Mouse (Mus musculus) layer of hippocampus, adult 2 months (tissue): ENCODE data around the gene Gm38431. TPM values are rescaled to one million over a fixed set of nuclear protein-coding genes. Genes with fewer than 3 reads are reported as not detected.

Experiments
- DNase-seq, 2 experiments: peaks; one replicate each; pipeline ENCODE4 v3.0.0; 2022; ENCODE audit warnings: low spot score in 2 of 2
- H3K27ac ChIP-seq: fragments of 200-600 bp; 2 replicates; pipeline ENCODE4 v1.8.1; 2022
- H3K4me3 ChIP-seq: fragments of 200-600 bp; 2 replicates; pipeline ENCODE4 v1.8.1; 2022; ENCODE audit warnings: mild to moderate bottlenecking
- CTCF ChIP-seq: fragments of 200-600 bp; conservative IDR thresholded peaks from 2 replicates; pipeline ENCODE4 v1.8.1; 2022; ENCODE audit warnings: antibody characterized with exemption, mild to moderate bottlenecking, moderate library complexity
- long read RNA-seq, 2 experiments: library from polyadenylated mRNA; stranded (forward); transcript quantifications; one replicate each; pipeline ENCODE4 v2.0.0; 2021; ENCODE audit warnings: borderline mapping rate in 2 of 2
- total RNA-seq, 2 experiments: library from RNA; stranded (reverse); gene quantifications; 2 replicates each; pipeline ENCODE4 v1.2.3; 2021

The Gm38431 gene
- 1 to 10 TPM; 2.9 to 3.8 TPM for total RNA-seq
- long read RNA-seq, experiment 1, partial matches to known transcripts: 1 of 15 reads
- long read RNA-seq, experiment 1, other reads (novel, unspliced or antisense): 13 of 15 reads
- long read RNA-seq, experiment 2, partial matches to known transcripts: 3 of 6 reads
- long read RNA-seq, experiment 2, other reads (novel, unspliced or antisense): 2 of 6 reads

DNA sequence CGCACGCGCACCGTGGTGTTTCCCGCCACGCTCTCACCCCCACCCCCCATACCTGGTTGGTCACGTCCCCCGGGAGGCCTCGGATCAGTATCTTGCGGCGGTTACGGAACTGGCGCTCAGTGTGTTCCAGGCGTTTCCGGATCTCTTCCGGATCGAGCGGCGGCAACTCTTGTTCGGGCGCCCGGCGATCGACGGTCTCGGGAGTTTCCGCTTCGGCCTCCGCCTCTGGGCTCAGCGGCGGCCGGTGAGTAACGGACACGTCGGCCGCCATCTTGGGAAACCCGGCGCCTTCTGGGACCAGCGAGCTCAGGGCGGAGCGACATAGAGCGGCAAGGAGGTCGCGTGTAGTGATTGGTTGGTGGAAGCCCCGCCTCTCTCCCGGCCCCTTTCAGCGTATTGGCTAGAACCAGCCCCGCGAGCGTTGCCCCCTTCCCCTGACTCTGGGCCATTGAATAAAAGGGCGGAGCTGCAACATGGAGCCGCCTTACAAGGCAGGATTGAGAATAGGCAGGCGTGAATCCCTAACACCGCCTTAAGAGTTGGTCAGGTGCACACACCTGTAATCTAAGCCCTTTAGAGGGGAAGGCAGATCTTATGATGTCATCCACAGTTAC is at the start of gene Gm38431, which contains the start of gene Raver1:
Gene Gm38431 (minus strand): TSS at position 291 of the 614 bp plus-strand sequence.
Gene Raver1 (minus strand): TSS at position 302 of the 614 bp plus-strand sequence.
- Histone ChIP-seq H3K4me3 (peak within 1 kb of the TSS; percentile 86), H3K27ac (peak within 1 kb of the TSS; percentile 85)
- peak; percentile 96 to 99 for DNase-seq
- no peak for TF ChIP-seq CTCF

DNA sequence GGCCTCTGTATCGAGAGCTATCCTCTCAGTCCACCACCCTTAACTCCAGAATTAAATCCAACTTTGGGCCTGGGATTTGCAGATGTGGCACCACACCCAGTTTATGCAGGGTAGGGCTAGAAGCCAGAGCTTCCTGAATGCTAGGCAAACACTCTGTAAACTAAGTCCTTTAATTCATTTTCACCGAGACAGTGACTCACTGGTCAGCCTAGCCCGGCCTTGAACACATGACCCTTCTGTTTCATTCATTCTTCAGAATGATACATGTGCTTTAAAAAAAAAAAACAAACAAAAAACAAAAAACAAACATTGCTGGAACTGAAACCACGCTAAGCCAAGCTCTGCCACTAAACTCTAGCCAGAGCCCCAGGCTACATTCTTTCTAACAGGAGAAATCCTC is 46.6 kb upstream of the Gm38431 start:
- TF ChIP-seq CTCF: no peak
- no peak overlapping the region for H3K4me3 ChIP-seq
- DNase-seq: no peak
- no peak overlapping the region for H3K27ac ChIP-seq

DNA sequence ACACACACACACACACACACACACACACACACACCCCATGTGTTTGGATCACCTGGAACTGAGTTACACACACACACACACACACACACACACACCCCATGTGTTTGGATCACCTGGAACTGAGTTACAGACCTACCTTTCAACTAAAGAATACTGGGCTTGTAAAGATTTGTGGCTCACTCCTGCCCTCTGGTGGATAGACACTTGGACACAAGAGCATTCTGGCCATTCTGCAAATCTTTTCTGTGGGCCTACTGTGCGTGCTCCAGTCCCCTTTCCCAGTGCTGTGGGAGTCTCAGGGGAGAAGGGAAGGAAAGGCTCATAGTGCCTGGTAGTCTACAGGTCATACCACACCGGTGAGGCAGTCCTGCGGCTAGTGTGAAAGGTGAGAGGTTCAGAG is 45.4 kb upstream of the Gm38431 start:
- Histone ChIP-seq H3K4me3 (no peak overlapping the region), H3K27ac (no peak overlapping the region)
- DNase-seq: peak; percentile 43 to 69
- TF ChIP-seq CTCF: peak; percentile 77

DNA sequence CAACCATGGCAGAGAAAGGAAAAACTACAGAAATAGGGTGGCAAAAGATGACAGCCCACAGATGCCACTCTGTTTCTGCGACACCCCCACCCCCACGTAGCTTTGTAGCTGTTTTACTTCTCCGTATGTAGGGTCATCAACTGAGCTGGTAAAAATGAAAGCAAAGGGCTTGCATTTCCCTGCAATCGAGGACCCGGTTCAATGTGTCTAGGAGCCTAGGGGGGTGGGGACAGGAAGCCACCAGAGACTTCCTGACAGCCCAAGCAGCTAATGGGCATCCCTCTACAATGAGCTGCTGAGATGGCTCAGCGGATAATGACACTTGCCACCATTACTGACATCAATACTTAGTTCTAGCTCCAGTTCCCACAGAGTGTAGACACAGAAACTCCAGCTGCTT is 44.6 kb upstream of the Gm38431 start:
- no peak overlapping the region for H3K4me3 ChIP-seq
- no peak for TF ChIP-seq CTCF
- H3K27ac ChIP-seq: peak overlapping the region; percentile 39; the same call in 1 of the 2 replicates
- DNase-seq: no peak

DNA sequence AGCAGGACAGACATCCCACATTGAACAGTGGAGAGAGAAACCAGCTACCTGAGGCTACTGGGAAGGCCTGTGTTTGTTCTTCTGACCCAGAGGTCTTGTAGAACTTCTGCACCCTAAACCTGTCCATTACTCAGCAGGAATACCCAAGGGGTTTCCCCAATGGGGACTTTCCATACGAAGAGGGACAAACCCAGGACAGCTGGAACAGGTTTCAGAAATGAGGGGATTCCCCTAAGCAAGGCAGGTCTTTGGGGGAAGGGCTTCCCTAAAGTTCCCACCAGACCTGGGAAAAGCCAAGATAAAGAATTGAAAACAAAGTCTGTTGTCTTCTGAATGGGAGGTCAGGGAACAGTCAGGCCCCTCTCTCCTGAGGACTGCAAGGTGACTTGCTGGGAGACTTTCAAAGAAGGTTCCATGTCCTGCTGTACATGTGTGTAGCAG is 44.2 kb upstream of the Gm38431 start:
- DNase-seq: no peak
- Histone ChIP-seq H3K27ac (peak overlapping the region; percentile 39; the same call in 1 of the 2 replicates), H3K4me3 (no peak overlapping the region)
- TF ChIP-seq CTCF: no peak

DNA sequence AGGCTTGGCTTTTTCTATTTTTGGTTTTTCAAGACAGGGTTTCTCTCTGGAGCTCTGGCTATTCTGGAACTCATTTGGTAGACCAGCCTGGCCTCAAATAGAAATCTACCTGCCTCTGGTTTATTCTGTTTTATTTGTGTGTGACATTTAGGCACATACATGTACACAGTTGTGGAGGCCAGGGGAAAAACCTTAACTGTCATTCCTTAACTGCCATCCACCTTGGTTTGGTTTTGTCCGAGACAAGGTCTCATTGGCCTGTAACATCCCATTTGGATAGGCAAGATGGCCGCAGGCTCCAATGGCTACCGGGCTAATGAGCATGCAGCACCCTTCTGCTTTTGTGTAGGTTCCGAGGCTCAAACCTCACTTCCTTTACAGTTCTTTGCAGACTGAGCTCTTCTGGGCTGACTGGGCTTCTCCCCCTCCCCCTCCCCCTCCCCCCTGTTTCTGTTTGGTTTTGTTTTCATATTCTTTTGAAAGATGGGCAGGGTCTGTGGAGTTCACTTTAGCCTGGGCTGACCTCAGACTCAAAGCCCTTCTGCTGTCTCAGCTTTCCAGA is 43.6 kb upstream of the Gm38431 start:
- no peak for TF ChIP-seq CTCF
- Histone ChIP-seq H3K27ac (peak overlapping the region; percentile 61; the same call in 1 of the 2 replicates), H3K4me3 (no peak overlapping the region)
- DNase-seq: no peak

DNA sequence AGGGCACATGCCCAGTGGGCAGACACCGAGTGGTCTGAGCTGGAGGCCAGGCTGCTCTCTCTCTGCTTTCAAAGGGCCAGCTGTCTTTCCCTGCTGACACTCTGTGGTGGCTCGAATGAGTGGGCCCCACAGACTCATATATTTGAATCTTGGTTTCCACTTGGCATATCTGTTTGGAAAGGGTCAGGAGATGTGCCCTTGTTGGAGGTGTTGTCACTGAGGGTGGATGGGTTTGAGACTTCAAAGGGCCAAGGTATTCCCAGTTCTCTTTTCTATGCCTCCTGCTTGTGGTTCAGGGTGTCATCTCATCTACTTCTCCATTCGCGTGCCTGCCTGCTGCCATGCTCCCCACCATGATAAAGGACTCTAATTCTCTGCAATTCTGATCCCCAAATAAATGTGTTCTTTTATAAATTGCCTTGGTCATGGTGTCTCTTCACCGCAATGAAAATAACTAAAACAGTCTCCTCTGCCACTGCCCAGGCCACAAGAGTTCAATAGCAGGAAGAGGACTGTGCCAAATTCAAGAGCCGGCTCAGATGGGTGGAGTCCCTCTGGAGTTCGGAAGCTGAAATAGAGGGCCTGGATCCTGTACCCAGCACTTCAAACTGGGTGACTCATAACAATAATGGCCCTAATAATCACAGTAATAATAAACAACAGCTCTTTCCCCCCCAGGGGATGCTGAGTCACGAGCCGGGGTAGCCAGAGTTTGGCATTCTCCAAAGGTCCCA is 43.0 kb upstream of the Gm38431 start:
- 0 out of 2 replicates have a peak overlapping the region, but pooled peaks have one; percentile 10 for H3K27ac ChIP-seq
- no peak for DNase-seq
- TF ChIP-seq CTCF: no peak
- no peak overlapping the region for H3K4me3 ChIP-seq

DNA sequence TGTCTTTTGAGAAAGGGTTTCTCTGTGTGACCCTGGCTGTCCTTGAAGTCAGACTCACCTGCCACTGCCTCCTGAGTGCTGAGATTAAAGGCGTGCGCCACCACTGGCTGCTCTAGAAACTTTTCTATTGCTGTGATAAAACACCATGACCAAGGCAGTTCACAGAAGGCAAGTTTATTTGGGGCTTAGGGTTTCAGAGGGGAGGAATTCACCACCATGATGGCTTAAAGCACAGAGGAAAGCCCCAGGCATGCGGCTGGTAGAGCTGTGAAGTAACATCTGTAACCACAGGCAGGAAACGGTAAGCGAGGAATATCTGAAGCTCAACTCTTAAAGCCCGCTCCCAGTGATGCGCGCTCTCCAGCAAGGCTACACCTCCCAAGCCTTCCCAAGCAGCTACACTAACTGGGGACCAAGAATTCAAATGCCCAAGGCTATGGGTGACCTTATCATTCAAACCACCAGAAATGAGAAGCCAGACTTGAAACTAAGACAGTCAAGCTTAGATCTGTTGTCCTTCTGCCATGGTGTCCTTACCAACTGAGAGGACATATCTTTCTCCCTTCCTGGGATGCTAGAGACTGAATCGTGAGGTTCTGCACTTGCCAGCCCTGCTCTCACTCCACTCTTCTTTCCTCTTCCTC is 41.4 kb upstream of the Gm38431 start:
- DNase-seq: no peak
- Histone ChIP-seq H3K27ac (no peak overlapping the region), H3K4me3 (no peak overlapping the region)
- TF ChIP-seq CTCF: no peak

DNA sequence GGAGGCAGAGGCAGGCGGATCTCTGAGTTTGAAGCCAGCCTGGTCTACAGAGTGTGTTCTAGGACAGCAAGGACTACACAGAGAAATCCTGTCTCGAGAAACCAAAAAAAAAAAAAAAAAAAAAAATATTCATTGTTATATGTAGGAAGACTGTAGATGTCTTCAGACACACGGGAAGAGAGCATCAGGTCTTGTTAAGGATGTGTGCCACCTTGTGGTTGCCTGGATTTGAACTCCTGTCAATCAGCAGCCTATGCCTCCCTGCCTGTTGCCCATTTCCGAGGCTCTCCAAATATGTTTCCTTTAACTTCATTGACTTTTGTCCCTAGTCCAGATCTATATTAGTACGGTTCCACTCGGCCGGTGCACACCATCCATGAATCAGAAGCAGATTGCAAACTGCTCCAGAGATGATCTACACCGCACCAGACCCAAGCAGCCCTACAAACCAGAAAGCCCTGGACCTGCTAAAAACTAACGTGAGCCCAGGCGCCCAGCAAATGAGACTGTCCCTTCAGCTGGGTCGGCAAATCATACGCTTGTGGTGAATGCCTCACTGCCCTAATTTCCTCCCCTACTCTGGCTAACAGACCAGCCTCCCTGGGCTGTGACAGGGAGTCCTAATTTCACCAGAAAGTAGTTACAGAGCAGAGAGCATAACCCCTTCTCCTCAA is 40.4 kb upstream of the Gm38431 start:
- TF ChIP-seq CTCF: peak; percentile 63
- Histone ChIP-seq H3K27ac (no peak overlapping the region), H3K4me3 (no peak overlapping the region)
- DNase-seq: no peak

DNA sequence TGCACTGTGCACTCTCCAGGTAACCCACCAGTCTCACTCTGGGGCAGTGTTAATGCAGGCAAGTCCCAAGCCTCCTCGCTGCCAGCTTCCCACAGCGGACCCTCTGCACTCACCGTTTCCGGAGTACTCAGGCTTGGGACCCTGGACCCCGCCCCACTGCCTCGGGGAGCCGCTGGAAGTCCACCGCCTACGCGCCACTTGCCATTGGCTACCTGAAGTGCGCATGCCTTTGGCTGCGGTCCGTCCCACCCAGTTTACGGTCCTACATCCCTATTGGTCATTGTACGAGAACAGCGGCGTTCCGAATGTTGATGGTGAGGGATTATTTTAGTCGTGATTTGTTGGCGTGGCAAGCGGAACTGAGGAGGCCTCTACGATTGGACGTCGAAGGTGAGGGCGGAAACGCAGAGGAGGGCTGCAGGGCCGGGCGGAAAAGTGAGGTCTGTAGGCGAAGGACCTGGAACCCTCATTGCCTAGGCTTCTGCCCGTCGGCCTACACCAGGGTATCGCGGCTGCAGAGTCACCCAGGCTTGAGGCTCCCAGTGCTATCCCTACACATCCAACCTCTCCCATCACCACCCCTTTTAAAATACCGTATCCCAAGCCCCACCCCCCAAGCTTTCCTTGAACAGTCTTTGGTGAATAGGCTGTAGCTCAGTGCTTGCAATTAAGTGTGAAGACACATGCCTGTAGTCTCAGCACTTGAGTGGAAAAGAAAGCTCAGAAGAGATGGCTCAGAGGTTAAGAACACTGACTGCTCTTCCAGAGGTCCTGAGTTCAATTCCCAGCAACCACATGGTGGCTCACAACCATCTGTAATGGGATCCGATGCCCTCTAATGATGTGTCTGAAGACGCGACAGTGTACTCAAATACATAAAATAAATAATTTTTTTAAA is 39.5 kb upstream of the Gm38431 start, which contains the start of gene Tyk2:
Gene Tyk2 (minus strand): TSS at position 185 of the 898 bp plus-strand sequence.
- DNase-seq: peak; percentile 87 to 97
- Histone ChIP-seq H3K4me3 (peak within 1 kb of the TSS; percentile 76), H3K27ac (peak within 1 kb of the TSS; percentile 82)
- no peak for TF ChIP-seq CTCF

DNA sequence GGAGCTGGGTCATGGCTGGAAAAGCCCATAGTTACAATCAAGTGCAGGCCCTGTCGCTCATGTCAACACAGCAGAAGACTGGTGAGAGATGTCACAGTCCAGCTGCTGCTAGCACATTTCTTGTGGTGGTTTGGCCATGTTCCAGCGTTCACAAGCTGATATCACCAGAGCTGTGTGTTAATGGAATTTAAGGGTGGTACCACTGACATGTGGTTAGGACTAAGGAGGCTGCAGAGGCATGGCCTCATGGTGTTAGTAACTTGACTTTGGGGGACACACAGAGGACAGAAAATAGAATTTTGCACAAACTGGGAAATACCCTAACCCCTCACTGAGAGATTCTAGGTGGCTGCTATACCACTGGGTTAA is 34.4 kb upstream of the Gm38431 start:
- DNase-seq: no peak
- no peak overlapping the region for H3K27ac ChIP-seq
- no peak for TF ChIP-seq CTCF
- H3K4me3 ChIP-seq: no peak overlapping the region
